Mouse (Mus musculus): Measurements from ENCODE around the gene Ahcyl1. TPM values are rescaled to one million over a fixed set of nuclear protein-coding genes. Genes with fewer than 3 reads are reported as not detected.

Gene Ahcyl1
- polyA plus RNA-seq, 2 experiments, result 28.6 to 30.1 TPM

- ATAC-seq (ENCODE audit: insufficient read depth) (no peak), DNase-seq (ENCODE audit: low read depth in 3 of 3, low spot score in 3 of 3) (no peak)
- H3K4me1 ChIP-seq (replicated peaks; ENCODE audit: control insufficient read depth in 2 of 2, insufficient read depth in 2 of 2, low read length in 1 of 2), result peaks cover 0 to 4% of the 10 kb centered on the region in 2 experiments; a peak in 2 of 4 replicates
- 39% methylated on average over 8 of the region's 8 CpGs for WGBS (ENCODE audit: insufficient replicate concordance)
- H3K9ac ChIP-seq (replicated peaks), result no peak overlapping the region
- no peaks in the 10 kb centered on the region for H3K27me3 ChIP-seq (ENCODE audit: control insufficient read depth, insufficient read depth, low read length)
- no peak overlapping the region for H3K27ac ChIP-seq
- TF ChIP-seq CTCF (IDR thresholded peaks at IDR 0.05; ENCODE audit: low read depth) (no peak), EP300 (IDR thresholded peaks at IDR 0.05; ENCODE audit: low read depth) (no peak)
- no peak overlapping the region for H3K4me3 ChIP-seq (ENCODE audit: insufficient read depth in 1 of 2, low read depth in 2 of 2, low read length in 2 of 2)
- no peaks in the 10 kb centered on the region for H3K36me3 ChIP-seq (replicated peaks; ENCODE audit: control insufficient read depth, insufficient read depth, low read depth)
- H3K9me3 ChIP-seq (ENCODE audit: control insufficient read depth, low read length), result no peaks in the 10 kb centered on the region
- no peak overlapping the region for H3K4me2 ChIP-seq (ENCODE audit: low read depth)
These were observed 60.5 kb downstream of the Ahcyl1 start for GRCm38 (mm10) chr3:107635836-107636235.

- no peak overlapping the region for H3K4me3 ChIP-seq (ENCODE audit: insufficient read depth in 1 of 2, low read depth in 2 of 2, low read length in 2 of 2)
- no peak overlapping the region for H3K9ac ChIP-seq (replicated peaks)
- H3K4me2 ChIP-seq (ENCODE audit: low read depth), result no peak overlapping the region
- WGBS (ENCODE audit: insufficient replicate concordance), result 70% methylated on average over 9 of the region's 9 CpGs
- no peaks in the 10 kb centered on the region for H3K27me3 ChIP-seq (ENCODE audit: control insufficient read depth, insufficient read depth, low read length)
- H3K27ac ChIP-seq, result no peak overlapping the region
- H3K36me3 ChIP-seq (replicated peaks; ENCODE audit: control insufficient read depth, insufficient read depth, low read depth), result no peaks in the 10 kb centered on the region
- peaks cover 0 to 8% of the 10 kb centered on the region in 2 experiments; a peak in 3 of 4 replicates for H3K4me1 ChIP-seq (replicated peaks; ENCODE audit: control insufficient read depth in 2 of 2, insufficient read depth in 2 of 2, low read length in 1 of 2)
- DNase-seq (ENCODE audit: low read depth in 3 of 3, low spot score in 3 of 3) (no peak), ATAC-seq (ENCODE audit: insufficient read depth) (no peak)
- H3K9me3 ChIP-seq (ENCODE audit: control insufficient read depth, low read length), result no peaks in the 10 kb centered on the region
- no peak for TF ChIP-seq EP300 (IDR thresholded peaks at IDR 0.05; ENCODE audit: low read depth)
- no peak for TF ChIP-seq CTCF (IDR thresholded peaks at IDR 0.05; ENCODE audit: low read depth)
These were observed 62.5 kb downstream of the Ahcyl1 start for GRCm38 (mm10) chr3:107633906-107634305.

- H3K4me1 ChIP-seq (replicated peaks; ENCODE audit: control insufficient read depth in 2 of 2, insufficient read depth in 2 of 2, low read length in 1 of 2), result peaks cover 0 to 8% of the 10 kb centered on the region in 2 experiments; a peak in 3 of 4 replicates
- ATAC-seq (ENCODE audit: insufficient read depth), result no peak
- WGBS (ENCODE audit: insufficient replicate concordance), result 89% methylated on average over 4 of the region's 4 CpGs
- TF ChIP-seq EP300 (IDR thresholded peaks at IDR 0.05; ENCODE audit: low read depth), result no peak
- no peak for TF ChIP-seq CTCF (IDR thresholded peaks at IDR 0.05; ENCODE audit: low read depth)
- H3K4me2 ChIP-seq (ENCODE audit: low read depth), result no peak overlapping the region
- no peaks in the 10 kb centered on the region for H3K9me3 ChIP-seq (ENCODE audit: control insufficient read depth, low read length)
- no peak overlapping the region for H3K9ac ChIP-seq (replicated peaks)
- H3K27me3 ChIP-seq (ENCODE audit: control insufficient read depth, insufficient read depth, low read length), result no peaks in the 10 kb centered on the region
- no peak overlapping the region for H3K4me3 ChIP-seq (ENCODE audit: insufficient read depth in 1 of 2, low read depth in 2 of 2, low read length in 2 of 2)
- H3K27ac ChIP-seq, result no peak overlapping the region
- no peaks in the 10 kb centered on the region for H3K36me3 ChIP-seq (replicated peaks; ENCODE audit: control insufficient read depth, insufficient read depth, low read depth)
- no peak for DNase-seq (ENCODE audit: low read depth in 3 of 3, low spot score in 3 of 3)
These were observed 63.6 kb downstream of the Ahcyl1 start for GRCm38 (mm10) chr3:107632786-107633185.

- peaks cover 0 to 8% of the 10 kb centered on the region in 2 experiments; a peak in 3 of 4 replicates for H3K4me1 ChIP-seq (replicated peaks; ENCODE audit: control insufficient read depth in 2 of 2, insufficient read depth in 2 of 2, low read length in 1 of 2)
- H3K27me3 ChIP-seq (ENCODE audit: control insufficient read depth, insufficient read depth, low read length), result no peaks in the 10 kb centered on the region
- peak within 1 kb of the TSS; percentile 58 for H3K27ac ChIP-seq
- under 1% methylated on average over 35 of the region's 35 CpGs for WGBS (ENCODE audit: insufficient replicate concordance)
- H3K4me2 ChIP-seq (ENCODE audit: low read depth), result peak within 1 kb of the TSS; percentile 66
- H3K9ac ChIP-seq (replicated peaks), result peak within 1 kb of the TSS; percentile 94
- H3K36me3 ChIP-seq (replicated peaks; ENCODE audit: control insufficient read depth, insufficient read depth, low read depth), result no peaks in the 10 kb centered on the region; the same call in 1 of the 2 replicates
- DNase-seq (ENCODE audit: low read depth in 3 of 3, low spot score in 3 of 3), result peak; percentile 88 to 90 (median 89)
- peak; percentile 94 for ATAC-seq (ENCODE audit: insufficient read depth)
- TF ChIP-seq EP300 (IDR thresholded peaks at IDR 0.05; ENCODE audit: low read depth) (peak; percentile 50), CTCF (IDR thresholded peaks at IDR 0.05; ENCODE audit: low read depth) (no peak)
- H3K4me3 ChIP-seq (ENCODE audit: insufficient read depth in 1 of 2, low read depth in 2 of 2, low read length in 2 of 2), result peak within 1 kb of the TSS; percentile 76 to 94
- no peaks in the 10 kb centered on the region for H3K9me3 ChIP-seq (ENCODE audit: control insufficient read depth, low read length)
These were observed 64.8 kb downstream of the Ahcyl1 start, which contains the start of gene Strip1 for GRCm38 (mm10) chr3:107631523-107631958. Gene Strip1, minus strand, starts transcription at chr3:107631694.

GRCm38 (mm10) chr3:107630682-107631522, 65.5 kb downstream of the Ahcyl1 start, which contains the start of gene Gm10961:
Gene Gm10961, plus strand, starts transcription at chr3:107631322.
- peak within 1 kb of the TSS; percentile 76 to 94 for H3K4me3 ChIP-seq (ENCODE audit: insufficient read depth in 1 of 2, low read depth in 2 of 2, low read length in 2 of 2)
- peak within 1 kb of the TSS; percentile 58 for H3K27ac ChIP-seq
- H3K36me3 ChIP-seq (replicated peaks; ENCODE audit: control insufficient read depth, insufficient read depth, low read depth), result no peaks in the 10 kb centered on the region; the same call in 1 of the 2 replicates
- H3K4me2 ChIP-seq (ENCODE audit: low read depth), result peak within 1 kb of the TSS; percentile 66
- H3K9me3 ChIP-seq (ENCODE audit: control insufficient read depth, low read length), result no peaks in the 10 kb centered on the region
- peak in 1 of 3 experiments; percentile 2 for DNase-seq (ENCODE audit: low read depth in 3 of 3, low spot score in 3 of 3)
- H3K27me3 ChIP-seq (ENCODE audit: control insufficient read depth, insufficient read depth, low read length), result no peaks in the 10 kb centered on the region
- TF ChIP-seq EP300 (IDR thresholded peaks at IDR 0.05; ENCODE audit: low read depth), result no peak
- no peak for TF ChIP-seq CTCF (IDR thresholded peaks at IDR 0.05; ENCODE audit: low read depth)
- peak; percentile 66 for ATAC-seq (ENCODE audit: insufficient read depth)
- H3K4me1 ChIP-seq (replicated peaks; ENCODE audit: control insufficient read depth in 2 of 2, insufficient read depth in 2 of 2, low read length in 1 of 2), result peaks cover 0 to 8% of the 10 kb centered on the region in 2 experiments; a peak in 3 of 4 replicates
- peak within 1 kb of the TSS; percentile 94 for H3K9ac ChIP-seq (replicated peaks)
- 2% methylated on average over 46 of the region's 48 CpGs for WGBS (ENCODE audit: insufficient replicate concordance)
